Mouse (Mus musculus) lung, embryonic 16.5 days (tissue): ENCODE results near the gene Vwa3b. TPM values are rescaled to one million over a fixed set of nuclear protein-coding genes. Genes with fewer than 3 reads are reported as not detected.

ENCODE experiments used
- ATAC-seq: fragments of 200-750 bp; cut with Nextera tagmentation; 2 replicates; pipeline ENCODE4 v1.8.0; 2017; ENCODE audit warnings: low read depth, mild to moderate bottlenecking, moderate library complexity
- H3K27ac ChIP-seq: fragments of 300-500 bp; sonication (generic); 2 replicates; pipeline ENCODE4 v1.5.1; 2014; ENCODE audit warnings: mild to moderate bottlenecking, control low read depth, low read length
- H3K27me3 ChIP-seq: fragments of 300-500 bp; sonication (generic); 2 replicates; pipeline ENCODE4 v1.6.1; 2014; ENCODE audit warnings: low read depth, low read length, mixed read lengths; ENCODE audit not compliant: control insufficient read depth, insufficient read depth
- H3K36me3 ChIP-seq: fragments of 300-500 bp; sonication (generic); 2 replicates; pipeline ENCODE4 v1.6.1; 2014; ENCODE audit warnings: low read length; ENCODE audit not compliant: control insufficient read depth, insufficient read depth
- H3K4me1 ChIP-seq: fragments of 300-500 bp; sonication (generic); replicated peaks from 2 replicates; pipeline ENCODE4 v1.6.1; 2014; ENCODE audit warnings: low read length, mixed read lengths; ENCODE audit not compliant: control insufficient read depth, insufficient read depth
- H3K4me2 ChIP-seq: fragments of 300-500 bp; sonication (generic); 2 replicates; pipeline ENCODE4 v1.6.1; 2014; ENCODE audit warnings: low read depth, low read length, control low read depth
- H3K4me3 ChIP-seq: fragments of 300-500 bp; sonication (generic); 2 replicates; pipeline ENCODE4 v1.5.1; 2014; ENCODE audit warnings: mild to moderate bottlenecking, low read length, control low read depth
- H3K9ac ChIP-seq: fragments of 300-500 bp; sonication (generic); 2 replicates; pipeline ENCODE4 v1.6.1; 2014; ENCODE audit warnings: low read length, control low read depth
- H3K9me3 ChIP-seq: fragments of 300-500 bp; sonication (generic); 2 replicates; pipeline ENCODE4 v1.6.1; 2016; ENCODE audit warnings: low read length; ENCODE audit not compliant: control insufficient read depth
- WGBS: fragments of 180-500 bp; shearing (Covaris S2); extraction: QIAGEN DNeasy Blood & Tissue Kit; methylation state at CpG from one replicate; pipeline ENCODE4 v1.1.7; 2014; 5-methylcytosine and 5-hydroxymethylcytosine counted together
- polyA plus RNA-seq: library from polyadenylated mRNA; unstranded; fragments of >200 nt; fragmentation: Nextera tagmentation; extraction: Ambion mirVana; gene quantifications from 2 replicates; pipeline ENCODE4 v1.2.1, GENCODE M21; 2015

Vwa3b gene
- polyA plus RNA-seq, 1 experiment from 2014 or later = 1.1 TPM

DNA sequence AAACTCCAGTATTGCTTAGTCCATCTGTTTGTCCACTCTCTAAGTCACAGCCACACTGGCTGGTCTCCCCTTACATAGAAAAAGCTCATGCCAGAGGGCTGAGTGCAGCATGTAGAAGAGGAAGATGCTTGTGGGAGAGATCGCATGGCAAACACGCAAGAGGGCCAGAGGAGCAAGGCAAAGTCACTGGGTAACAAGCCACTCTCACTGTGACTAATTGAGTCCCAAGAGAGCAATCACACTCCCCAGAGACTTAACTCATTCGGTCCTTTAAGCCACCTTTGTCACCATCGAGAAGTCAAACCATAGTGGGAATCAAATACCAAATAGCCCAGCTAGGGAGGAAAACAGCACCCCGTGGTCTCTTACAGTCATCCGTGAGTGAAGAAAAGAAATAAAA lies 38.2 kb upstream of the Vwa3b start:
- Histone ChIP-seq H3K36me3 (no peaks in the 10 kb centered on the region), H3K27ac (no peak overlapping the region)
- WGBS = 86% methylated on average over 6 of the region's 6 CpGs

DNA sequence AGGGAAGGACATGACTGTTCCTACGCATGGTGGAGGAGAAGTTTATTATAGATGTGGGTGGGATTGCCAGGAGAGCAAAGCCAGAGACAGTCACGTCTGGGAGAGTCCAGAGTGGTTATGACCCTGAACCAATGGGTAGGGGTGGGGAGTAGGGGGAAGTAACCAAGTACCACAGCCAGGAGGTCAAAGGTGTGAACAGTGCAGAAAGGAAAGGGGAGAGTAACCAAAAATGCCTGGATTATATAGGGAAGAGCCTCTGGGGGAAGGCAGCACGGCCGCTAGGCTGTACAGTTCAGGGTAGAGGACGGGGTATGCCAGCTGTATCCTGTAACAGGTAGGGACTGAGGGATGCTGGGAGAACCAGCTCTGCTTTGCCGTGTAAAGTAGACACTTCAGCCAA lies 37.8 kb upstream of the Vwa3b start:
- no peak overlapping the region for H3K27ac ChIP-seq
- H3K4me1 ChIP-seq = no peaks in the 10 kb centered on the region
- no peaks in the 10 kb centered on the region for H3K9me3 ChIP-seq
- no peak overlapping the region for H3K9ac ChIP-seq
- no peak overlapping the region for H3K4me2 ChIP-seq
- H3K4me3 ChIP-seq = no peak overlapping the region
- WGBS = 71% methylated on average over 6 of the region's 6 CpGs
- ATAC-seq = no peak
- no peaks in the 10 kb centered on the region for H3K27me3 ChIP-seq
- no peaks in the 10 kb centered on the region for H3K36me3 ChIP-seq

More for the DNA sequence above, 38.2 kb upstream of the Vwa3b start:
- H3K4me2 ChIP-seq = no peak overlapping the region
- ATAC-seq = no peak
- H3K4me1 ChIP-seq = no peaks in the 10 kb centered on the region
- H3K9ac ChIP-seq = no peak overlapping the region
- H3K9me3 ChIP-seq = no peaks in the 10 kb centered on the region
- no peaks in the 10 kb centered on the region for H3K27me3 ChIP-seq
- no peak overlapping the region for H3K4me3 ChIP-seq

DNA sequence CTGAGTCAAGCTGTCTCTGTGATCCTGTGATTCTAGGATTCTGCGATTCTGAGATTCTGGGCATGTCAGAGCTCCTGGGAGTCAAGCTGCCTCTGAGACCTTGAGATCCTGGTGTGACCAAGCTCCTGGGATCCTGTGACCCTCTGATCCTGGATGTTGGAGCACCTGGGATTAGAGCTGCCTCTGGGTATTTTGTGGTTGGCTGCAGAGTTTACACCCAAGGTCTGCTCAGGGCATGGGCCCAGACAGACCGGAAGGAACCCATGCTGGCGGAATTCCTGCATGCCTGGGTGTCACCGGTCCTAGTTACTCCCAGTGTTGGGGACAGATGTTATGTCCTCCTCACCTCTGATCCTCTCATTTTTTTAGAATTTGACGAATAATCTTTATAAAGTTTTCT lies 32.1 kb upstream of the Vwa3b start:
- no peaks in the 10 kb centered on the region for H3K9me3 ChIP-seq
- H3K4me2 ChIP-seq = no peak overlapping the region
- H3K27me3 ChIP-seq = no peaks in the 10 kb centered on the region
- H3K4me1 ChIP-seq = no peaks in the 10 kb centered on the region
- no peak overlapping the region for H3K9ac ChIP-seq
- no peak for ATAC-seq
- 92% methylated on average over 5 of the region's 5 CpGs for WGBS
- no peak overlapping the region for H3K4me3 ChIP-seq
- no peak overlapping the region for H3K27ac ChIP-seq
- H3K36me3 ChIP-seq = no peaks in the 10 kb centered on the region

DNA sequence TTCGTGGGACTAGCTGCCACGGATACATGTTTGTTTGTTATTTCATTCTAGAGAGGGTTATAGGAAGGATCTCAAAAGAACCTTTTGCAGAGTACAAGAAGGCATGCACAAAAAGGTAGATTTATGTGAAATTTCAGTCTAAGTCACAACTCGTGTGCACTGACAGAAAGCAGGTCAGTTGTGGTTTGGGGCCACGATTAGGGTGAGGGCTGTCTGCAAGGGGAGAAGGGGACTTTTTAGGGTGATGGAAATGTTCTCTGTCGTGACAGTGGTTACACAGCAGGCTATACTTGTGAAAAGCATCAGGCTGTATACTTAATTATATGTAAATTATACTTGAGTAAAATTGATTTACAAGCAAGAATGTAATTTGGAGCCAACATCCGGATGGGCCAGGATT lies 30.6 kb upstream of the Vwa3b start:
- WGBS = 56% methylated on average over 6 of the region's 6 CpGs
- H3K27me3 ChIP-seq = no peaks in the 10 kb centered on the region
- no peak overlapping the region for H3K4me3 ChIP-seq
- H3K4me2 ChIP-seq = no peak overlapping the region
- H3K9me3 ChIP-seq = no peaks in the 10 kb centered on the region
- no peaks in the 10 kb centered on the region for H3K4me1 ChIP-seq
- H3K9ac ChIP-seq = no peak overlapping the region
- no peaks in the 10 kb centered on the region for H3K36me3 ChIP-seq
- H3K27ac ChIP-seq = no peak overlapping the region
- ATAC-seq = no peak

DNA sequence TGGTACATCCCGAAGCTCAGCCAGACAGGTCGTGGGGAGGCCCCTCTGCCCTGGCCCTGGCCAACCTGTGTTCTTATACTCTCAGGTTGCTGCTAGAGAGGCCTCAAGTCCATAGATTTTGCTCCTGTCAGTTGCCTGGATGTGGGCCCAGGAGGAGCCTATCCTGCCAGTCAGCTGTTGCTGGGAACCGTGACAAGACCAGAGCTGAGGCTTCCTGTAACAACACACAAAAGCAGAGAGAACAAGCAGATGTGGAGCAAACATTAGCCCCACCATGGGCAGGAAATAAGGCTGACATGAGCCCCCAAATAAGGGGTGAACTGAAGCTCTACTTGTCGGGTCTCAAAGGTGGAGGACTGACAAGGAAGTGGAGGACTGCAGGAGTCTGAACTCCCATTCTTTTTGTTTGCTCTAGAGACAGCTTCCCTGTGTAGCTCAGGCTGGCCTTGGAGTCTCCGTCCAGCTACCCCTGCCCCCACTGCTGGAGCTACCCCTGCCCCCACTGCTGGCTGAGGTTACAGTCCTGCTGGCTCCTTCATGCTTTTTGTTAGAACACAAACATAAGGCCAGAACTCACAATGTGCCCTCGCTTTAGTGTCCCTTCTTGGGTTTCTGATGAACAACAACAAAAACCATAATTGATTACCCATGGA lies 29.7 kb upstream of the Vwa3b start:
- Histone ChIP-seq H3K9ac (no peak overlapping the region), H3K4me3 (no peak overlapping the region), H3K27ac (peak overlapping the region; percentile 39), H3K4me2 (no peak overlapping the region), H3K36me3 (no peaks in the 10 kb centered on the region), H3K9me3 (no peaks in the 10 kb centered on the region), H3K27me3 (no peaks in the 10 kb centered on the region), H3K4me1 (no peaks in the 10 kb centered on the region)
- ATAC-seq = peak; percentile 75
- 35% methylated on average over 6 of the region's 6 CpGs for WGBS

DNA sequence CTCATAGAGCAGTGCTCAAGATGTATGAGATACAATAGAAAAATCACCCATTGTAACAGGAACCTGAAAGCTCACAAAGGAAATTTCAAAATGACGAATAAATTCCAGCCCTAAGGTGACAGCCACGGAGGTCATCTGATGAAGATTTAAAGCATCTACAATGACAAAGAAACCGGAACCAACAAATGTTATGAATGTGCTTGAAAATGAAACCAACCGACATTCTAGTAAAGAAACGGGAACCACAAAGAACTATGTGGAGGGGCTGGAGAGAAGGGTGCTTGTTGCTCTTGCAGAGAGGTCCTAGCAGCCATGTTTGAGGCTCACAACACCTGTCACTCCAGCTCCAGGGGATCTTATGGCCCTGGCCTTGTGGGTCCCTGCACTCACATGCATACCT lies 26.1 kb upstream of the Vwa3b start:
- H3K27ac ChIP-seq = no peak overlapping the region
- no peak overlapping the region for H3K9ac ChIP-seq
- H3K4me2 ChIP-seq = no peak overlapping the region
- no peaks in the 10 kb centered on the region for H3K4me1 ChIP-seq
- H3K9me3 ChIP-seq = no peaks in the 10 kb centered on the region
- no peak for ATAC-seq
- no peaks in the 10 kb centered on the region for H3K36me3 ChIP-seq
- no peak overlapping the region for H3K4me3 ChIP-seq
- H3K27me3 ChIP-seq = no peaks in the 10 kb centered on the region
- 60% methylated on average over 5 of the region's 5 CpGs for WGBS

DNA sequence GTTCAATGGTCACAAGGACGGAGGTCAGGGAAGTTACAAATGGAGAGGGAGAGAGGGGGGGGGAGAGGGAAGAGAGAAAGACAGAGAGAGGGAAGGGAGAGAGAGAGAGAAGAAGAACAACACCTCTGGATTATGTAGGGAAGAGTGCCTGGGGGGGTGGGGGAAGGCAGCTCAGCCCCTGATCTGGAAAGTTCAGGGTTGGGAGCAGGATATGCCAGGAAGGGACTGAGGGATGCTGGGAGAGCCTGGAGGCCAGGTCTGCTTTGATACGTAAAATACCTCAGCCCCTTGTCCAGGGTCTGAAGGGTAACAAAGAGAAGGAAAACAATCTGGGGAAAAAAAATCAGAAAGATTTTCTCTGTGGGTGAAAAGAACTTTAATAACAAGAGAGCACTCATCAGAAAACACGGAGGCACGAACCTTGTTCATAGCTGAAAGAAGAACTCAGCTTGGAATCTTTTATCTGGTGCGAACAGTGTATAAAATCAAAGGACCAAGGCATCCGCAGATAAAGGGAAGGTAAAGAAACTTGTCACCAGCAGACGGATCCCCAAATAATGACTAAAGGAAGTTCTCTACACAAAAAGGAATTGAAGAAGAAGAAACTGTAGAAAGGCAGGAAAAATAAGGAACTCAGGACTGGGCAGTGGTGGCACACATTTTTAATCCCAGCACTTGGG lies 24.6 kb upstream of the Vwa3b start:
- WGBS = 37% methylated on average over 7 of the region's 7 CpGs

DNA sequence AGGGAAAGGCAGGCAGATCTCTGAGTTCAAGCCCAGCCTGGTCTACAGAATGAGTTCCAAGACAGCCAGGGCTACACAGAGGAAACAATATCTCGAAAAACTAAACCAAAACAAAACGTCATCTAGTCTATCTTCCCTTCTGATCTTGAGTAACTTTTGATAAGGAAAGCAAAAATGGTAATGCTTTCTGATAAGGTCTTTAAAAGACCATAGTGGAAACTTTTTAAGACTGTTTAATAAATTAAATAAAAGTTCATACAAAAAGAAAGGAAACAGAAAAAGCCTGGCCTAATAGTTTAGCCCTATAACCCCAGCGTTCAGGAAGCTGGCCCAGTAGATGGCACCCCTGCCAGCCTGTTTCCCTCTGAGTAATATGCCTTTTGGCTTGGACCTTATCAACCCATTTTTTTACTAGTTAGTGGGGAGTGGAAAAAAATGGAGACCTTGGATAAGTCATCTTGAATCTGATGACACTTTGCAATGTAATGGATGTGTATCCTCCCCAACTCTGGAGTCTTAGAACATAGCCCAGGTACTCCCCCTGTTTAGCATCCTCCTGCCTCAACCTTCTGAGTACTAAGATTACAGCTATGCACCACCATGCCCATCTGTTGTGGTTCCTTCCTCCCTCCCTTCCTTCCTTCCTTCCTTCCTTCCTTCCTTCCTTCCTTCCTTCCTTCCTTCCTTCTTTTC lies 23.9 kb upstream of the Vwa3b start:
- Histone ChIP-seq H3K4me1 (no peaks in the 10 kb centered on the region), H3K9ac (no peak overlapping the region), H3K27ac (no peak overlapping the region), H3K36me3 (no peaks in the 10 kb centered on the region), H3K27me3 (no peaks in the 10 kb centered on the region), H3K4me3 (no peak overlapping the region), H3K9me3 (no peaks in the 10 kb centered on the region), H3K4me2 (no peak overlapping the region)
- no peak for ATAC-seq
- 42% methylated on average over 3 of the region's 3 CpGs for WGBS

More for the DNA sequence above, 24.6 kb upstream of the Vwa3b start:
- Histone ChIP-seq H3K9me3 (no peaks in the 10 kb centered on the region), H3K27ac (no peak overlapping the region), H3K9ac (no peak overlapping the region), H3K4me2 (no peak overlapping the region), H3K27me3 (no peaks in the 10 kb centered on the region), H3K36me3 (no peaks in the 10 kb centered on the region), H3K4me1 (no peaks in the 10 kb centered on the region), H3K4me3 (no peak overlapping the region)
- no peak for ATAC-seq

DNA sequence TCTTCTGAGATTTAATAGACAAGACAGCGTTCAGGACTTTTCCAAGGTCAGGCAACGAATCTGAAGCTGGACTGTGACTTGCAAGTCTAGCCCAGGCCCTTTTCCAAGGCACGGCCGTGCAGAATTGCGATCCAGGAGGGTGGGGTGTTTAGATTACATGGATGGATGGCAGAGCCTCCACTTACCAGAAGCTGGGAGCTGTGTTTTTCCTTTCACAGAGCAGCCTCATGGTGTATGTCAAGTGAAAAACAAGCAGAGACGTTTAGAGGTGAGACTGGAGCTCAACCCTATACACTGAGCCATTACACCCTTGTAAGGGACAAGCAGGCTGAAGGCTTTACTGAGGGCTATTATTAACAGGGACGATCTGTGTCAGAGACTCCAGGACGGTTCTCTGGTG lies 21.9 kb upstream of the Vwa3b start:
- Histone ChIP-seq H3K27ac (no peak overlapping the region), H3K36me3 (no peaks in the 10 kb centered on the region), H3K27me3 (no peaks in the 10 kb centered on the region), H3K9ac (no peak overlapping the region), H3K9me3 (no peaks in the 10 kb centered on the region), H3K4me1 (no peaks in the 10 kb centered on the region), H3K4me2 (no peak overlapping the region), H3K4me3 (no peak overlapping the region)
- 64% methylated on average over 8 of the region's 8 CpGs for WGBS
- ATAC-seq = no peak
